Mouse (Mus musculus): Measurements from ENCODE around the gene Pecam1.
"Not testable (repeated sequence)": the region's sequence is repeated elsewhere in the genome, so short reads cannot be mapped to it uniquely, and the experiment has no call there.

The Pecam1 gene

DNA sequence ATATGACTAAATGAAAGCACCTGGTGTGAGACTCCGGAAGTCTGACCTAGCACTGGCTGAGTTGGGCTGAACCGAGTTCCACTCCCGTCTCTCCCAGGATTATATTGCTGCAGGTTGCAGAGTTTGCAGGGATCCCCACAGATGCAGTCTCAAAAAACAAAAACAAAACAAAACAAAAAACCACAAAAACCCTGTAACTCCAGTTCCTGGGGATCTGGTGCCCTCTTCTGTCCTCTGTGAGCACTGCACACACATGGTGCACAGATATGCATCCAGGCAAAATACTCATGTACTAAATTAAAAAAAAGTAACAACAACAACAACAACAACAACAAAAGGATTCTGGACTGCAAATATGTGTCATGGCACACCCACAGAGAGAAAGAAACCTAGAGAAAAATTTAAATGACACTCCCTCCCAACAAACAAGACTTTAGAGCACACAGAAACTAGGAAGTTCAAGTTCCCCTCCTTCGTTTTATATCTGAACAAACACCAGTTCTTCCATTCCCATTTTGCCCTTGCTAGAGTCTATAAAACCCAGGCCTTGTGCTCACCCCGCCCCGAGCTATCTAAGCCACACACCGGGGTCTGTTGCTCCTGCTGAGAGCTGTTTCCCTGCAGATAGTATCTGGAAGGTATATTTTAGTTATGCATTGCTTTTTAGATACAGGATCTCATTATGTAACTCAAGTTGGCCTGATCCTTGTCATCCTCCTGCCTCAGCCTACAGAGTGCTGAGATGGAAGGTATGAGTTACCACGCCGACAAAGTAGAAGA, 20.0 kb upstream of the Pecam1 start:
- peak; percentile 82 for DNase-seq (ENCODE audit: low read depth)

DNA sequence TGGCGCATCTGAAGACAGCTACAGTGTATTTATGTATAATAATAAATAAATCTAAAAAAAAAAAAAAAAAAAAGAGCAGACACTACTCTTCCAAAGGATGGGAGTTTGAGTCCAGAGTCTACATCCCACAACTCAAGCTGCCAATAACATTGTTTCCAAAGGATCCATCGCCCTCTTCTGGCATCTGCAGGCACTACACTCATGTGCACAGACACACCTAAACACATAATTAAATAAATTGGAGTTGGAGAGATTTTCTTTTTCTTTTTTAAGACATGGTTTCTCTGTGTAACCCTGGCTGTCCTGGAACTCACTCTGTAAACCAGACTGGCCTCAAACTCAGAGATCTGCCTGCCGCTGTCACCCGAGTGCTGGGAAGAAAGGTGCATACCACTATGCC, 17.1 kb upstream of the Pecam1 start:
- DNase-seq (ENCODE audit: low read depth): no peak

DNA sequence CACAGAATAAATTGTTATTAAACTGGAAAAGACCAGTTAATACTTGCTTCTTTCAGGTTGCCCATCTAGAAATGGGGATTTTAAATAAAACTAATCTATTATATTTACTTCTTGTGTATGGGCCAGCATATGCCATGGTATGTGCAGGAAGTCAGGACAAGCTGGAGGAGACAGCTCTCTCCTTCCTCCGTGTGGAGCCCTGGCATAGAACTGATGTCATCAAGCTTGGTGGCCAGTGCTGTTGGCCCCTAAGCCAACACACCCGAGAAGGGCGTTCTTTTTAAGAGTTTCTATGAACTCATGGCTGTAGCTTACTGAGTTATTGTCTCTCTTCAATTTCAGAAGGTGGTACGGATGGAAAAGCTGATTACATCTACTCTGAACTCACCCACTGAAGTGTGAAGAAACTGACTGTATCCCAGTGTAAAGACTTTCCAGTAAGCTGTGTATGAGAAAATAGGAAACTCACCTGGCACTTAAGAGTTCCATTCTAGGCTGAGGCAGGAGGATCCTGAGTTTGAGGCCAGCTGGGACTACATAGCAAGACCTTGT, 16.3 kb upstream of the Pecam1 start:
- DNase-seq (ENCODE audit: low read depth): no peak

DNA sequence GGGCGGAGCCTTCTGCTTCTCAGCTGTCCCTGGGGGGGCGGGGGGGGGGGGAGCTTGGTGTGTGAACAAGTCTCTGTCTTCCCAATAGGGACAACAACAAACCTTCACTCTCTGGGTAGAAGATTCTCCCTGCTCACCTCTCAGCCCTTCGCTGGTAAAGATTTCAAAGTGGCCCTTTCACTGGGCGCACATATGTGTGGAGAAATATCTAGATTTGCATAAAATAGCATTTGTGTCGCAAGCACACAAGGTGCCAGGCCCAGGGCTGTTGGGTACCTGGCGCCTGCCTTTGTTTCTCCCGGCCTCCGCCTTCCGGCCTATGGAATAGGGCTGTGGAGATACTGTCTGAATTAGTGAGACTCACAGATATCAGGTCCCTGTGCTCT, 12.4 kb upstream of the Pecam1 start:
- DNase-seq (ENCODE audit: low read depth): no peak

DNA sequence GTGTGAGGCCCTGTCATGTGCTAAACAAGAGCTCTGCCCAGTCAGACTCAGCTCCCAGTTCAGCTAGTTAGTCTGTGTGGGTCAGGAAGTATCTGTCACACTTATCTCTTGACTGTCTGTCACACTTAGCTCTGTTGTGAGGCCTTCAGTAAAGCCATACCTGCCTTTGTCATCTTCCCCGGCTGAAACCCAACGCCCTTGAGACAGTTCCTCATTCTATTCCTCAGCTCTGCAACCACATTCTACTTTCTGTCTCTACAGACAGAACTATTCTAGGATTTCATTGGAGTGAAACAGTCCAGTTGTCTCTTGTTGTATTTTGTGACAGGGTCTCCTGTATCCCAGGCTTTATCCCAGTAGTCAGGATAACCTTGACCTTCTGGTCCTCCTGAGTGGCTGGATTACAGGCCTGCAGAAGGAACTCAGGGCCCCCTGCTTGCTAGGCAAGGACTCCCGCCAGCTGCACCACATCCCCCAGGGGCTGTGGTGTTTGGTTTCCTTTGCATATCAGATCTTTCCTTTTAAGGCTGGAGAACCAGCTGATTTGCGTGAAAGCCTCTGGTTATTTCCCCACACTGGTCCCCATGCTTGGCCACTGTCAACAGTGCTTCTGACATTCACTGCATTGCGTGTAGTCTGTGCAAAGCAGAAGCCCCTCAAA, 11.8 kb upstream of the Pecam1 start:
- peak; percentile 68 for DNase-seq (ENCODE audit: low read depth)

DNA sequence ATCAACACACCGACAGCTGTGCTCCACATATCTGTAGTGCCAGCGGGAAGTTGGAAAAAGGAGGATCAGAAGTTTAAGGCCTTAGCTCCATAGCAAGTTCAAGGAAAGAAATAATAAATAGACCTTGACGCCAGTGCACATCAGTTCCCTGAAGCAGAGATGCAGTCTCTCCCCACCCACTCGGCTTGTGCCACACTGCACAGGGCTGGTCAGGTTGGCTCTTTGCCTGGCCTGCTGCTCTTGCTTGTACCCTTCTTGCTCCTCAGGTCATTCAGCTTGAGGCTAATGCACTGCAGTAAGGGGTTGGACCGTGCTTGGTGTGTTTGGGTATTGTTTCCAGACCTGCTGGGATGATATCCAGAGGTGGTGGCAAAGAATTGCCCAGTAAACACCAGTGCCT, 10.1 kb upstream of the Pecam1 start:
- no peak for DNase-seq (ENCODE audit: low read depth)

DNA sequence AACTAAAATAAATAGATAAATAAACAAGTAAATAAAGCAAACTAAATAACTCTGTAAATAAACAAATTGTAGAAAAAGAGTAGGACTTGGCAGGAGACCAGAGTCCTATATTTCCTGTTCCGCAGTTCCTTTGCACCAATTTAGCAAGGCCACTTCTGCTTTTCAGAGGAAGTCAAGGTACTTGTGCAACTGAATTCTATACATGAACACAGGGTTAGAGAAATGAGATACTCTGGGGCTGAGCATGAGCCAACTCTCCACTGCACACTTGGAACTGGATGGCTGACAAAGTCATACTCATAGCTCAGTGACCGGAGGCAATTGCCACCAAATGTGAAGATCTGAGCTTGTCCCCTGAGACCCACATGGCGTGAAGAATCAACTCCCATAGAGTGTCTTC, 8.6 kb upstream of the Pecam1 start:
- no peak for DNase-seq (ENCODE audit: low read depth)

DNA sequence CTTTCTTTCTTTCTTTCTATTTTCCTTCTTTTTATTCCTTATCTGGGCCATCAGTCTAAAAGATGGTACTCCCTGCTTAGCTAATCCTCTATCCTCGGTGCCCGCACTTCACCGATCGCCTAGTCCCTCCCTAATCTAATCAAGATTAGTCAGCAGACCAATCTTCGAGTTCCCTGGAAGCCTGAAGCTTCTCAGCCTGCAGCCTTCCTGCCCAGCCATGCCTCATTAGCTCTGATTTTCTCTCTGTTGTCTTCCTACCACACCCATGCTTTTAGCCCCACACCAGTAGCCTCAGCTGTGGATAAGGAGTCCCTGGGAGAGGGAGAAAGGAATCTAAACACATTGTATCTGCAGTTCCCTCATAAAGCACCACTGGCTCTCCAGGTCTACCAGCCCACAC, 5.2 kb upstream of the Pecam1 start:
- no peak for DNase-seq (ENCODE audit: low read depth)

DNA sequence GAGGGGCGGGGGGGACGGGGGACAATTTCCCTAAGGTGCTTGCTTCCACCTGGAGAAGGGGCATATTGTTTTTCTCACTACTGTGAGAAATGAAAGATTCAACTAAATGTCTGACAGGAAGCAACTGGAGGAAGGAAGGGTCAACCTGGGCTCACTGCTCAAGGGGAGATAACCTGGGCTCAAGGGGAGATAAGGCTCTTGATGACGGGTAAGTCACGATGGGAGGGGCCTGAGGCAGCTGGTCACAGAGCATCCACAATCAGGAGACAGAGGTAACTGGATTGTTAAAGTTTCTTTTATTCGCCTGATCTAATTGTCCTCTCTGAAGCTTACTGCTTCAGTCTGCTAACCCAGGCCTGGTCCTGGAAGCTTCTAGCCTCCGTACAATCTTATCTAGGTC, 2.9 kb upstream of the Pecam1 start:
- no peak for DNase-seq (ENCODE audit: low read depth)

DNA sequence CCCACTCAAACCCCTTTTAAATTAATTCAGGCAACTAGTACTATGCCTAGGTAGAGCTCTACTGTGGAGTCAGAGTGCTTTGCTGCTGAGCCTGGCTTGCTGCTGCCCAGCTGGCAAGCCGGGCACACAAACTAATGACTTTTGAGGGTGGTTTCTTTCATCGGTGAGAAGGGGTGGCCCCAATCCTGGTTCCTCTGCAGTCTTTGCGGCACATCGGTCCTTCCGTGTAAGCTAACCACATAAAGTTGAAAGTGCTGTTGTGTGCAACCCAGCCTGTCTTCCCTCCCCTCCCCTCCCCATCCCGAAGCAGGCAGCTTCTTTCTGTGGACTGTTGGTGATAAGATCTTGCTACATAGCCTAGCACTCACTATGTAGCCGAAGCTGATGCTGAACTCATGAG, 1.7 kb upstream of the Pecam1 start:
- DNase-seq (ENCODE audit: low read depth): peak; percentile 84

DNA sequence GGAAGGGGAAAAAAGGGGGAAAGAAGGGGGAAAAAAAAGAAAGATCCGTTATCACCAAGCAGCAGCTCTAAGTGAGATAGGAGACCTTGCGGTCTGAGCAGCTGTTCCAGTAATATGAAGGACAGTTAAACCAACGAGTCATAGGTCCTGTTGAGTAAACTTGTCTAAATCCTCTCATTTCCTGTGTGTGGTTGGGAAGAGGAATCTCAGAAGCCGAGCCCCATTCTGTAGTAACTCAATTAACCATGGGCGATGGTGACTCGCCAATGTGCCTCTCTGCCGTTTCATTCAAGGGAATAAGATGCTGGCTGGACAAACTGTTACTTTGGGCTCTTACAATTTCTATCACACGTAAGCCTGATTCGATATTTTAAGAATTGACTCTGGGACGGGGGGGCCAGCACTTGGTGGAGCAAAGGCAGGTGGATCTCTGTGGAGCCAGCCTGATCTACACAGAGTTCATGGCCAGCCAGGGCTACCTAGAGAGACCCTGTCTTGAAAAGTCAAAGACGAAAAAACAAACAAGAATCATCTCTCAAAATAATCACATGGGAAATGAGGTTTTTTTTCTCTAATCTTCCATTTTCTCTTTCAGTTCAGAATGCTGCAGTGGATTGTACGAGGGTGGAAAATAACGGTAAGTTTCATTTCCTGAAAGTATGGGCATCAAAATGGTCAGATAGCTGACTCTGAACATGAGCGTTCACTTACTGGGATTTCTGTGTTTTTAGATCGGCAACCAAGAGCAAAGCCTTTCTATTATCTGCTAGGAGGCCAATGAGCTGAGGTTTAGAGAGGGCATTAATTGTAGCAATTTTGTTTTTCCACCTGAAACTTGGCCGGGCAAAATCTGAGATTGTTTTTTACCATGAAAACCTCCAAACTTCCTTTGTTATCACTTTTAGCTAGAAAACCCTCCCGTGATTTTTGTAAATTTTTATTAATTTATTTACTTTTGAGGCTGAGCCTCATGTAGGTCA, 901 bp upstream of the Pecam1 start, which contains the start of gene Milr1:
Gene Milr1, plus strand, starts transcription at position 188 of the 980 bp plus-strand sequence.
- DNase-seq (ENCODE audit: low read depth): peak; percentile 75

DNA sequence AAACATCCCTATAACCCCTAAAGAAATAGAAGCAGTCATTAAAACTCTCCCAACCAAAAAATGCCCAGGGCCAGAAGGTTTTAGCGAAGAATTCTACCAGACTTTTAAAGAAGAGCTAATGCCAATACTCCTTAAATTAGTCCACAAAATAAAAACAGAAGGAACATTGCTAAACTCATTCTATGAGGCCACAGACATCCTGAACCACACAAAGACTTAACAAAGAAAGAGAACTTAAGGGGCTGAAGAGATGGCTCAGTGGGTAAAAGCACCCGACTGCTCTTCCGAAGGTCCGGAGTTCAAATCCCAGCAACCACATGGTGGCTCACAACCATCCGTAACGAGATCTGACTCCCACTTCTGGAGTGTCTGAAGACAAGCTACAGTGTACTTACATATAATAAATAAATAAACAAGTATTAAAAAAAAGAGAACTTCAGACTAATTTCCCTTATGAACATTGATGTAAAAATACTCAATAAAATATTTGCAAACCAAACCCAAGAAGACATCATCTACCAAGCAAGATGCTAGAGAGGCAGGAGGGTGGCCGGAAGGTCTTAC, 789 bp downstream of the Pecam1 start:
- peak; percentile 56 for DNase-seq (ENCODE audit: low read depth)

DNA sequence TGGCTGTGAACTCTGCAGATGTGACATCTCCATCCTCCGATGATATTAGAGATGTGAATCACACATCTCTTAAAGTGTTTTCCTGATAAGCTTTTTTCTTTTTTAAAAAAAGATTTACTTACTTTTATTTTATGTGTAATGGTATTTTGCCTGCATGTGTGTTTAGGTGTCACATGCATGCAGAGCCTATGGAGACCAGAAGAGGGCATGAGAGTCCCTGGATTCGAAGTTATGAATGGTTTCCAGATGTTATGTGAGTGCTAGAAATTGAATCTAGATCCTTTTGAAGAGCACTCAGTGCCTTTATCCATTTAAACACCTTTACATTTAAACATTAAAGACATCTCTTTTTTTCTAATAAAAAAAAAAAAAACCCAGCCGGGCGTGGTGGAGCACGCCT, 5.5 kb downstream of the Pecam1 start:
- DNase-seq (ENCODE audit: low read depth): peak; percentile 61

DNA sequence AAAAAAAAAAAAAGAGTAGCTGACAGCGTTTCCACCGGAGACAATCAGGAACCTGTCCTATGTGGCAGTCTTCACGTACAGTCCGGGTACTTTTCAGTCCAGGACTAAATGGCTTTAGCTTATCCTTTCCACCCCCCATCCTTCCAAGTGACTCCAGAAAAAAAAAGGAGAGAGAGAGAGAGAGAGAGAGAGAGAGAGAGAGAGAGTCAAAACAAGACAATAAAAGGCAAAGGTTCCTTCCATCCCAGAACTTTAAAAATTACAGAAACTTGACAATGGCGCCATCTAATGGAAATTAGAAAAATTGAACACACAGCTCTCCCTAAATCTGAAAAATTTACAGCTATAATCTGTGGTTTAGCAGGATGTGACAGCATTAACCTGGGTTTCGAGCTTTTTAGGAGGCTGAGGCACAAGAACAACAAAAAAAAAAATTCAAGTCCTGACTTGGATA, 8.0 kb downstream of the Pecam1 start:
- DNase-seq (ENCODE audit: low read depth): peak; percentile 82

DNA sequence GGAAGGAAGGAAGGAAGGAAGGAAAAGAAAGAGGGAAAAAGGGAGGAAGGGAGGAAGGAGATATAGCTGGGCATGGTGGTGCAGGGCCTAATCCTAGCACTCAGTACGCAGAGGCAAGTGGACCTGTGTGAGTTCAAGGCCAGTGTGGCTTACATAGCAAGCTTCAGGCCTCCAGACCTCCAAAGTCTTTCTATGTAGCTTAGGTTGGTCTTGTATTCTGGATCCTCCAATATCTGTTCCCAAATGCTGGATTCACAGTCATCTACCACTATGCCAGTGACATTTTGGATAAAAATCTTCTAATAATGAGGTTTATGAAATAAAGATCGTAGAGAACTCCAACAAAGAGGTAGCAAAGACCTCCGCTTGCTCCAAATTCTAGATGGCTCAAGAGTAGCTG, 8.6 kb downstream of the Pecam1 start:
- DNase-seq (ENCODE audit: low read depth): no peak

DNA sequence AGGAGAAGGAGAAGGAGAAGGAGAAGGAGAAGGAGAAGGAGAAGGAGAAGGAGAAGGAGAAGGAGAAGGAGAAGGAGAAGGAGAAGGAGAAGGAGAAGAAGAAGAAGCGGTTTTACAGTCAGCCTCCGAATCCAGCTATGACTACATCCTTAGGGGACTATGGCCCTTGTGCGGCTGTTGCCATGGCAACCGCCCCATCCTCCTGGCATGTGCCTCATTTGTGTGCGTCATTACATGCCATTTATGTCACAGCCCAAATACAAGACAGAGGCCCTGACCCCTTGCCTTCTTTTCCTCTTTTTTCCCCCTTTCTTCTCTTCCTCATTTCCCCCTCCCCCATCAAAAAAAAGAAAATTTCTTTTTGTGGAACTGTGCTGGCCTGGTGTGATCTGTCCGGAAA, 9.2 kb downstream of the Pecam1 start:
- peak; percentile 51 for DNase-seq (ENCODE audit: low read depth)

DNA sequence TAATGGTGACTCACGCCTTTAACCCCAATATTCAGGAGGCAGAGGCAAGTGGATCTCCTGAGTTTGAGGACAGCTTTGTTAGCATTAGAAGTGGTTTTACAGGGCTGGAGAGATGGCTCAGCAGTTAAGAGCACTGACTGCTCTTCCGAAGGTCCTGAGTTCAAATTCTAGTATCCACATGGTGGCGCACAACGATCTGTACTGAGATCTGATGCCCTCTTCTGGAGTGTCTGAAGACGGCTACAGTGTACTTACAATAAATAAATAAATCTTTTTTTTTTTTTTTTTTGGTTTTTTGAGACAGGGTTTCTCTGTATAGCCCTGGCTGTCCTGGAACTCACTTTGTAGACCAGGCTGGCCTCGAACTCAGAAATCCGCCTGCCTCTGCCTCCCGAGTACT, 9.7 kb downstream of the Pecam1 start:
- not testable (repeated sequence) for DNase-seq (ENCODE audit: low read depth)

DNA sequence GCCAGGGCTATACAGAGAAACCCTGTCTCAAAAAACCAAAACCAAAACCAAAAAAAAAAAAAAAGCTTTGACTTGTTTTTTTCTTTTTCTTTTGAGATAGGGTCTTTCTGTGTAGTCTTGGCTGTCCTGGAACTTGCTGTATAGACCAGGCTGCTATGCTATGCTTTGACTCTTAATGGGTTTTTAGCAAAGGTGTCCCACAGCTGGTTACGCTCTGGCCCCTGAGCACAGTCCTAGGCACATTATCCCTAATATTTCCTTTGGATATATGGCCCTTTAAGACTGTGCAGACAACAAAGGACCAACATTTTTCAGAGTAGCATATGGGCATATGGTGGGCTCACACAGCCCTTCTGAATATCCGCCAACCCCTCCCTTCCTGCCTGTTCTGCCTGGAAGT, 11.3 kb downstream of the Pecam1 start:
- DNase-seq (ENCODE audit: low read depth): no peak

DNA sequence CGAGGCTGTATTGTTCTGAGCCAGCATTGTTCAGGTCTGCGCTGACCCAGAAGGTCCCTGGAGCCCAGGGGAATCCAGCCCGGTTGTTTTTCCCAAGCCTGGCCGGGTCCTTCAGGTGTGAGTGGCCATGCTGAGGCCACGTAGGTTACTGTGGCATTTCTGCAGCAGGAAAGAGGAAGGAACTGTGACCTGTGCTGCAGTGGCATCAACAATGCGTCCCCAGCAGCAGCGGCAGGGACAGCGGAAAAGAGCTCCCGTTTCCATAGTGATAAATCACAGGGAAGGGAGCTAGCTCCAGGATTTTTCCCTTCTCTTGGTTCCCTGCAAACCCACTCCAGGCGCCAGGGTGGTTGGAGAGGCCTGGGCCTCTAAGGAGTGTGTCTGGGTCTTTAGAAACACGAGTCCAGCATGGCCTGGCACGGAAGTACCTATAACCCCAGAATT, 13.2 kb downstream of the Pecam1 start:
- no peak for DNase-seq (ENCODE audit: low read depth)

DNA sequence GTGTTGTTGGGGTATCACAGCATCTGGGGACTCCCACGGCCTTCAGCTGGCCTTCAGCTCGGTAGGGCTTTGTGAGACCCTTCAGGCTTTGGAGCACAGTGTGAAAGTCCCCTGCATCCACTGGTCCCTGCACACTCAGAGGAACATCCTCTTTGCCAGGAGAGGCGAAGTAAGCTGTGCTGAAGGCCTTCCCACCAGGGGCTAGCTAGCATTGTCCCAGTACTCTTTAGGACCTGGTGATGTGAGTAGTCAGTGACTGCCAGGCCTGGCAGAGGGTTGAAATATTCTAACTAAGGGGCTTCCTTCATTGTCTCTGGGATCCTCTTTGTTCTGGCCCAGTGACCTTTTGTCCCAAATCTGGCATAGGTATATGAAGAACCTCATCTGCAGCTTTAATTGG, 13.8 kb downstream of the Pecam1 start:
- no peak for DNase-seq (ENCODE audit: low read depth)

DNA sequence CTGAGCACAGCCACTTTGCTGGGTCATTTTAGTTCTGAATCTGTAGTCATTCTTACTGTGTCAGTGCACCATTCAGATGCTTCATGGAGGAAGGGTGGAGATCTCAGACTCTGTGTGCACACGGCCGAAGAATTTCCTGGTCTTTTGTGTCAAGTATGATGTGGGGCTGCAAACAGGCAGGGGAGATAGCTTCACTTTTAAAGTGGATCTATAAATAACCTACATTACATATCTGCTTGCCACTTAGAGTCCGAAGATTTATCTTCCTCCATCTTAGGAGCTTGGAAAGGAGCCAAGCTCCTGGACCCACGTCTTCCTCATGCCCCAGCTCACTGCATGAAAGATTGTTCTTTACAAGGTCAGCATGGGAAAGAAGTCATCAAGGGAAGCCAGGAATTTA, 19.7 kb downstream of the Pecam1 start:
- no peak for DNase-seq (ENCODE audit: low read depth)

DNA sequence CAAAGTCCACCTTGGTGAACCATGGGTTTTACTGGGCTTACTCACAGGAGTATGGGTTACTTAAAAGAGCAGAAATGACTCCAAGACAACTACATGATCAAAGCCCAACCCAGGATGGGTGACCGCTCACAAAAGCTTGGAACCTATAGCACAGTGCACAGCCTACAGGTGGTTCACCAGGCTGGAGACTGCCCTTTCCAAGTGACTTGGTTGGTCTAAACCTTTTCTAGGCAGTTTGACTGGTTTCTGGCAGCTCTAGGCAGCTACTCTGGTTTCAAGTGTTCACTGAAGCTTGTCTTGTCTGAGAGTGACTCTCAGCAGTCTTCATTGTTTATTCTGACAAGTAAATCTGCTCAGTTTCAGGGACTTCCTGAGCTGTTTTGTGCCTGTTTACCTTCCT, 20.8 kb downstream of the Pecam1 start:
- DNase-seq (ENCODE audit: low read depth): no peak

Data from naive thymus-derived CD4-positive, alpha-beta T cell, adult 2 months (primary cell).